Mouse (Mus musculus) retina, postnatal 7 days (tissue): ENCODE data around the gene Erp29.

ENCODE experiments used
- DNase-seq: peaks from one replicate; pipeline ENCODE4 v3.0.0-alpha.2; 2012; ENCODE audit warnings: low read depth, low spot score

The Erp29 gene

GRCm38 (mm10) chr5:121389106-121389505 lies 63.2 kb downstream of the Erp29 start:
- DNase-seq, result no peak

GRCm38 (mm10) chr5:121387126-121387525 lies 65.2 kb downstream of the Erp29 start:
- no peak for DNase-seq

- no peak for DNase-seq
Observed at GRCm38 (mm10) chr5:121386120-121386909, 66.0 kb downstream of the Erp29 start.

- peak; percentile 88 for DNase-seq
Observed at GRCm38 (mm10) chr5:121385461-121386119, 66.7 kb downstream of the Erp29 start, which contains the start of gene Trafd1. Trafd1 (minus strand) TSS chr5:121385632.

- peak; percentile 36 for DNase-seq
Observed at GRCm38 (mm10) chr5:121384757-121385460, 67.4 kb downstream of the Erp29 start.

- DNase-seq, result peak; percentile 42
Observed at GRCm38 (mm10) chr5:121383857-121384756, 68.2 kb downstream of the Erp29 start.

- DNase-seq, result peak; percentile 24
Observed at GRCm38 (mm10) chr5:121380692-121381091, 71.6 kb downstream of the Erp29 start.

- no peak for DNase-seq
Observed at GRCm38 (mm10) chr5:121378678-121379256, 73.5 kb downstream of the Erp29 start.
